Mouse (Mus musculus): ENCODE measurements around the gene Ccdc47. TPM values are rescaled to one million over a fixed set of nuclear protein-coding genes. Genes with fewer than 3 reads are reported as not detected.

Gene Ccdc47
- polyA plus RNA-seq, 1 experiment, result 16.6 TPM

DNA sequence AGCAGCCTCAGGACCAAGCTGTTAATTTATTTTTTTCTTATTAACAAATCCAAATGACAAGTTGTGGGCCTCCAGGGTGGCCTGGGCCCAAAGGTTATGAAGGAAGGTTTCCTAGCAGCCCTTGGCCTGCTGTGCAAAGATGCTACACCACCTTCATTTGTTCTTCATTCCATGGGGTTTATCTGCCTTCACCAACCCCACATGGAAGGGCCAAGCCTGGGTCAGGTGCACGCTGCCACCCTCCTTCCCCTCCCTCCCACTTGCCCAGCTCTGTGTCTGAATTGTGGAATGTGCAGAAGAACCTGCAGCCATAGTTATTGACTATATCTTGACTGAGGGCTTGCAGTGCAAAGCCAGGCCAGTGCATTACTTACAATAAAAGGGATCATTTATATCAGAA lies 59.9 kb downstream of the Ccdc47 start:
- Histone ChIP-seq H3K4me3 (ENCODE audit: insufficient read depth, poor library complexity, severe bottlenecking) (no peak overlapping the region), H3K79me2 (ENCODE audit: control insufficient read depth, insufficient read depth) (no peaks in the 10 kb centered on the region), H3ac (ENCODE audit: control insufficient read depth, insufficient read length, low read depth) (no peak overlapping the region), H3K79me3 (ENCODE audit: low read depth) (no peaks in the 10 kb centered on the region), H3K27me3 (ENCODE audit: control insufficient read depth, insufficient read depth, insufficient read length) (no peaks in the 10 kb centered on the region), H3K36me3 (ENCODE audit: control insufficient read depth, insufficient read depth) (peaks cover 51% of the 10 kb centered on the region)
- TF ChIP-seq FOSL1 (IDR thresholded peaks at IDR 0.05; ENCODE audit: insufficient read depth, low read length, poor library complexity, severe bottlenecking) (no peak), CTCF (IDR thresholded peaks at IDR 0.05; ENCODE audit: control insufficient read depth, insufficient read depth, insufficient read length) (no peak), MYOG (IDR thresholded peaks at IDR 0.05; ENCODE audit: control insufficient read depth, extremely low read depth, insufficient read length) (no peak), USF1 (IDR thresholded peaks at IDR 0.05; ENCODE audit: low read depth) (no peak)

DNA sequence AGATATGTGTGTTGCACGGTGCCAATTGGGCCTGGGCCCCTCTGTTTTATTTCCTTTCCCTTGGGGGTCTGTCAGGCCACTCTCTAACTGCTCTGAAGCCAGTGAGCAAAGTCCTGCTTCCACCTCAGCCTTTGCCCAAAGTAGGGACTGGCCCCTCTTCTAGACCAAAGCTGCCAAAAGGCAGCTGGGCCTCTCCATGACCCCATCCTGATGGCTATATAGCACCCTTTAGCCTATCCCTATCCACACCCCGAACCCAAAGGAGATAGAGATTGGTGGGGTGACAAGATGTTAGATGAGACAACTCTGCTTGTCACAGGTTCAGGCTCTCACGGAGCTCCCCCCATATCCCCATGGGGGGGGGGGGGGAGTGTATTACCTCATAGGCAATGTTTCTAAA lies 60.4 kb downstream of the Ccdc47 start:
- Histone ChIP-seq H3K27me3 (ENCODE audit: control insufficient read depth, insufficient read depth, insufficient read length) (no peaks in the 10 kb centered on the region), H3K79me3 (ENCODE audit: low read depth) (no peaks in the 10 kb centered on the region), H3K79me2 (ENCODE audit: control insufficient read depth, insufficient read depth) (no peaks in the 10 kb centered on the region), H3K36me3 (ENCODE audit: control insufficient read depth, insufficient read depth) (peaks cover 56% of the 10 kb centered on the region), H3ac (ENCODE audit: control insufficient read depth, insufficient read length, low read depth) (no peak overlapping the region), H3K4me3 (ENCODE audit: insufficient read depth, poor library complexity, severe bottlenecking) (no peak overlapping the region)
- TF ChIP-seq CEBPB (IDR thresholded peaks at IDR 0.05; ENCODE audit: low read depth), result no peak
- TF ChIP-seq MYOD1 (IDR thresholded peaks at IDR 0.05; ENCODE audit: control insufficient read depth, insufficient read length, low read depth), result no peak
- TF ChIP-seq FOSL1 (IDR thresholded peaks at IDR 0.05; ENCODE audit: insufficient read depth, low read length, poor library complexity, severe bottlenecking), result no peak
- no peak for TF ChIP-seq CTCF (IDR thresholded peaks at IDR 0.05; ENCODE audit: control insufficient read depth, insufficient read depth, insufficient read length)

DNA sequence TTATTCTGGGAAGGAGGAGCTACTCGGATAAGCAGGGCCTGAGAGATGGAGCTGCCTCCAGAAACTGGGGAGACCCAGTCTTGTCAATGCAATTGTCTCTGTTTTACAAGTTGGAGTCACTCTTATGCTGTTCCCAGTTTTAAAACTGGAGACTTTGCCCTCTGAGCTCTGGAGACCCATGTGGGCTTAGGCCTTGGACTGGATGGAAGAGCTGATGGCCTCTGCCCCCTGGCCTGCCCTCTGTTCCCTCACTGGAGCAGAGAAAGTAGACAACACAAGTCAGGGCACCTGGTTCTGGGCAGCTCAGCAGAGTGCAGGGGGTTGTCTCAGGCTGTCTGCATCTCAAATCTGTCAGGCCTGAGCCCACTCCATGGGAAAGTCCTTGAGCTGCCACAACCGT lies 61.4 kb downstream of the Ccdc47 start:
- no peaks in the 10 kb centered on the region for H3K79me2 ChIP-seq (ENCODE audit: control insufficient read depth, insufficient read depth)
- no peak for TF ChIP-seq USF1 (IDR thresholded peaks at IDR 0.05; ENCODE audit: low read depth)
- no peak for TF ChIP-seq MYOD1 (IDR thresholded peaks at IDR 0.05; ENCODE audit: control insufficient read depth, insufficient read length, low read depth)
- H3ac ChIP-seq (ENCODE audit: control insufficient read depth, insufficient read length, low read depth), result no peak overlapping the region
- H3K27me3 ChIP-seq (ENCODE audit: control insufficient read depth, insufficient read depth, insufficient read length), result no peaks in the 10 kb centered on the region
- no peak overlapping the region for H3K4me3 ChIP-seq (ENCODE audit: insufficient read depth, poor library complexity, severe bottlenecking)
- peaks cover 66% of the 10 kb centered on the region for H3K36me3 ChIP-seq (ENCODE audit: control insufficient read depth, insufficient read depth)
- no peaks in the 10 kb centered on the region for H3K79me3 ChIP-seq (ENCODE audit: low read depth)

DNA sequence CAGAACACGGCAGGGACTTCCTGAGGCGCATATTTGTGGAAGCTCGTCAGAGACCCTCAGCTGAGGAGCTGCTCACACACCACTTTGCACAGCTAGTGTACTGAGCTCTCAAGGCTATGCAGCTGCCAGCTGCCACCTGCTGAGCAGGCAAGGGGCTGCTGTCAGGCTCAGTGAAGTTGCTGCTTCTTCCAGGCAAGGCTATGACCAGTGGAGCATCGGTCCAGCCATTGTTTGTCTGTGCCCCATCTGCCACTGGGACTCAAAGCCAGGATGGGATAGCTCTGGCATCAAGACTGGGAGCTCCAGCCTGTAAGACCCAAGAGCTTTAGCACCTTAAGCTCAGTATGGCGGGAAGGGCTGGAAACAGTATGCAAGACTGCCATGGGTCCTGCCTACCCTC lies 62.1 kb downstream of the Ccdc47 start:
- H3K79me2 ChIP-seq (ENCODE audit: control insufficient read depth, insufficient read depth), result no peaks in the 10 kb centered on the region
- no peak overlapping the region for H3K4me3 ChIP-seq (ENCODE audit: insufficient read depth, poor library complexity, severe bottlenecking)
- no peak for TF ChIP-seq USF1 (IDR thresholded peaks at IDR 0.05; ENCODE audit: low read depth)
- TF ChIP-seq FOSL1 (IDR thresholded peaks at IDR 0.05; ENCODE audit: insufficient read depth, low read length, poor library complexity, severe bottlenecking), result no peak
- TF ChIP-seq MYOG (IDR thresholded peaks at IDR 0.05; ENCODE audit: control insufficient read depth, extremely low read depth, insufficient read length), result no peak
- TF ChIP-seq MAX (IDR thresholded peaks at IDR 0.05), result no peak
- TF ChIP-seq CEBPB (IDR thresholded peaks at IDR 0.05; ENCODE audit: low read depth), result no peak
- no peak for TF ChIP-seq CTCF (IDR thresholded peaks at IDR 0.05; ENCODE audit: control insufficient read depth, insufficient read depth, insufficient read length)
- TF ChIP-seq MYOD1 (IDR thresholded peaks at IDR 0.05; ENCODE audit: control insufficient read depth, insufficient read length, low read depth), result no peak
- no peak overlapping the region for H3ac ChIP-seq (ENCODE audit: control insufficient read depth, insufficient read length, low read depth)
- H3K27me3 ChIP-seq (ENCODE audit: control insufficient read depth, insufficient read depth, insufficient read length), result no peaks in the 10 kb centered on the region
- H3K79me3 ChIP-seq (ENCODE audit: low read depth), result no peaks in the 10 kb centered on the region
- peaks cover 73% of the 10 kb centered on the region for H3K36me3 ChIP-seq (ENCODE audit: control insufficient read depth, insufficient read depth)

DNA sequence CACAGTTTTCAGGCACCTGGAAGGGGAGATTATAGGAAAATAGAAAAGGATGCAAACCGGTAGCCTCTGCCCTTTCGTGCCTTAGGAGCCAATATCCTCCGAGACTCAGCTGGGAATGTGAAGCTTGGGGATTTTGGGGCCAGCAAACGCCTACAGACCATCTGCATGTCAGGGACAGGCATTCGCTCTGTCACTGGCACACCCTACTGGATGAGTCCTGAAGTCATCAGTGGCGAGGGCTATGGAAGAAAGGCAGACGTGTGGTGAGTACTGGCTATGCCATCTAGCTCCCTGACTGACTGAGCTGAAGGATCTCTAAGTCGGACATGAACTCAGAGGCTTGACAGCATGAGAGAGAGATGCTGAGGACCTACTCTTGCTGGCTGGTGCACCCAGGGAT lies 64.0 kb downstream of the Ccdc47 start:
- peaks cover 89% of the 10 kb centered on the region for H3K36me3 ChIP-seq (ENCODE audit: control insufficient read depth, insufficient read depth)

DNA sequence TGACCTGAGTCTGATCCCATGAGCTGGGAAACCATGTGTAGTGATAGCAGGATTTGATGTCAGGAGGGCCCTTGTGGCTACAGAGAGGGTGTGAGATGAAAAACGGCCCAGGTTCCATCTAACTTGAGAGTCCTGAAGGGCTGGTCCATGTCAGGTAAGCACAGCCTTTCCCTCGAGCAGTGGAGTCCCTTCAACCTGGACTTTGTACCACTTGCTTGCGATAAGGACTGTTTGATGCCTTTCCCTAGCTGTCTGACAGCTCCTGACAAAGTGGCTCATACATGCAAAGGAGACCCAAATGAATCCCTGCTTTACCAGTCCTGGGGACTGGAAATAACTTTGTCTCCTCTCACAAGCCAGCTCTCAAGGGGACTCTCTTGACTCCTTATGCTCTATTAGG lies 64.9 kb downstream of the Ccdc47 start:
- TF ChIP-seq MAX (IDR thresholded peaks at IDR 0.05) (no peak), USF1 (IDR thresholded peaks at IDR 0.05; ENCODE audit: low read depth) (no peak), MYOD1 (IDR thresholded peaks at IDR 0.05; ENCODE audit: control insufficient read depth, insufficient read length, low read depth) (no peak), CEBPB (IDR thresholded peaks at IDR 0.05; ENCODE audit: low read depth) (no peak), MYOG (IDR thresholded peaks at IDR 0.05; ENCODE audit: control insufficient read depth, extremely low read depth, insufficient read length) (no peak), FOSL1 (IDR thresholded peaks at IDR 0.05; ENCODE audit: insufficient read depth, low read length, poor library complexity, severe bottlenecking) (no peak), CTCF (IDR thresholded peaks at IDR 0.05; ENCODE audit: control insufficient read depth, insufficient read depth, insufficient read length) (no peak)
- Histone ChIP-seq H3ac (ENCODE audit: control insufficient read depth, insufficient read length, low read depth) (no peak overlapping the region), H3K79me2 (ENCODE audit: control insufficient read depth, insufficient read depth) (no peaks in the 10 kb centered on the region), H3K36me3 (ENCODE audit: control insufficient read depth, insufficient read depth) (peaks cover 90% of the 10 kb centered on the region), H3K4me3 (ENCODE audit: insufficient read depth, poor library complexity, severe bottlenecking) (no peak overlapping the region), H3K79me3 (ENCODE audit: low read depth) (no peaks in the 10 kb centered on the region), H3K27me3 (ENCODE audit: control insufficient read depth, insufficient read depth, insufficient read length) (no peaks in the 10 kb centered on the region)

More for the DNA sequence above, 64.0 kb downstream of the Ccdc47 start:
- no peaks in the 10 kb centered on the region for H3K79me2 ChIP-seq (ENCODE audit: control insufficient read depth, insufficient read depth)
- no peak overlapping the region for H3K4me3 ChIP-seq (ENCODE audit: insufficient read depth, poor library complexity, severe bottlenecking)
- H3K27me3 ChIP-seq (ENCODE audit: control insufficient read depth, insufficient read depth, insufficient read length), result no peaks in the 10 kb centered on the region
- H3K79me3 ChIP-seq (ENCODE audit: low read depth), result no peaks in the 10 kb centered on the region
- TF ChIP-seq MYOG (IDR thresholded peaks at IDR 0.05; ENCODE audit: control insufficient read depth, extremely low read depth, insufficient read length) (no peak), CTCF (IDR thresholded peaks at IDR 0.05; ENCODE audit: control insufficient read depth, insufficient read depth, insufficient read length) (no peak), MYOD1 (IDR thresholded peaks at IDR 0.05; ENCODE audit: control insufficient read depth, insufficient read length, low read depth) (no peak), CEBPB (IDR thresholded peaks at IDR 0.05; ENCODE audit: low read depth) (no peak)
- no peak overlapping the region for H3ac ChIP-seq (ENCODE audit: control insufficient read depth, insufficient read length, low read depth)

Other genes starting within 250 kb of the Ccdc47 start
- 1.3 TPM for gene Ace, start 248.4 kb downstream of the Ccdc47 start, polyA plus RNA-seq (2012; fragmentation: generic; extraction: Trizol)
- gene Ace3, start 221.7 kb downstream of the Ccdc47 start, polyA plus RNA-seq (2012; fragmentation: generic; extraction: Trizol), result not detected
- not detected for gene Kcnh6, start 208.2 kb downstream of the Ccdc47 start, polyA plus RNA-seq (2012; fragmentation: generic; extraction: Trizol)
- gene Dcaf7, start 179.5 kb downstream of the Ccdc47 start, polyA plus RNA-seq (2012; fragmentation: generic; extraction: Trizol), result 35.2 TPM
- 15.8 TPM for gene Taco1, start 150.3 kb downstream of the Ccdc47 start, polyA plus RNA-seq (2012; fragmentation: generic; extraction: Trizol)
- gene Map3k3, start 131.7 kb downstream of the Ccdc47 start, polyA plus RNA-seq (2012; fragmentation: generic; extraction: Trizol), result 23.1 TPM
- not detected for gene Gm10840, start 55.5 kb downstream of the Ccdc47 start, polyA plus RNA-seq (2012; fragmentation: generic; extraction: Trizol)
- 67.7 TPM for gene Limd2, start 55.5 kb downstream of the Ccdc47 start, polyA plus RNA-seq (2012; fragmentation: generic; extraction: Trizol)
- 21.3 TPM for gene Strada, start 14.2 kb downstream of the Ccdc47 start, polyA plus RNA-seq (2012; fragmentation: generic; extraction: Trizol)
- 19.5 TPM for gene Ddx42, start 582 bp upstream of the Ccdc47 start, polyA plus RNA-seq (2012; fragmentation: generic; extraction: Trizol)
- gene Ftsj3, start 39.7 kb upstream of the Ccdc47 start, polyA plus RNA-seq (2012; fragmentation: generic; extraction: Trizol), result 48.7 TPM
- 289 TPM for gene Psmc5, start 39.8 kb upstream of the Ccdc47 start, polyA plus RNA-seq (2012; fragmentation: generic; extraction: Trizol)
- gene Smarcd2, start 56.6 kb upstream of the Ccdc47 start, polyA plus RNA-seq (2012; fragmentation: generic; extraction: Trizol), result 49.5 TPM
- gene Tcam1, start 60.3 kb upstream of the Ccdc47 start, polyA plus RNA-seq (2012; fragmentation: generic; extraction: Trizol), result 0.15 TPM
- not detected for gene Gh, start 85.5 kb upstream of the Ccdc47 start, polyA plus RNA-seq (2012; fragmentation: generic; extraction: Trizol)
- gene Cd79b, start 98.4 kb upstream of the Ccdc47 start, polyA plus RNA-seq (2012; fragmentation: generic; extraction: Trizol), result not detected
- gene Scn4a, start 136.9 kb upstream of the Ccdc47 start, polyA plus RNA-seq (2012; fragmentation: generic; extraction: Trizol), result 0.02 TPM
- gene Prr29, start 149.1 kb upstream of the Ccdc47 start, polyA plus RNA-seq (2012; fragmentation: generic; extraction: Trizol), result not detected
- not detected for gene Icam2, start 171.7 kb upstream of the Ccdc47 start, polyA plus RNA-seq (2012; fragmentation: generic; extraction: Trizol)